Mouse (Mus musculus): ENCODE results near the gene Chga. TPM values are rescaled to one million over a fixed set of nuclear protein-coding genes. Genes with fewer than 3 reads are reported as not detected.

Gene Chga
- polyA plus RNA-seq, 1 experiment from 2014 or later, result 0.54 TPM

DNA sequence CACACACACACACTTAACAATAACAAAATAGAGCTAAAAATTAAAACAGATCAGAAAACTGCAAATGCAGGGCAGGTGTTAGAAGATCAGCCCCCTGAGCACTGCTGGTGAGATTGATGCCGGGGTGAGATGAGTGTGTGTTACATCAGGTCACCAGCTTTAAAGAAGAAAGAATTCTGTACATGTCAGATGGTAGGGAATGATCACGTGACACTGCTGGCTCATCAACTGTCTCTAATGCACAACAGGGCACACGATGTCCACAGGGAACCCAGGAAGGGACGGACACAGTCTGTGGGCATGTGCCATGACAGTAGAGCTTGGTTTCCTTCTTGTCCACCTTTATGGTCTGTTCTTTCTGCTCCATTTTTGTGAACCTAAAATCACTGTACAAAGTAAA, 38.6 kb upstream of the Chga start:
- no peak overlapping the region for H3K27ac ChIP-seq (ENCODE audit: low read length)
- TF ChIP-seq CTCF (IDR thresholded peaks at IDR 0.05) (no peak), EP300 (IDR thresholded peaks at IDR 0.05) (no peak)
- no peaks in the 10 kb centered on the region for H3K27me3 ChIP-seq (replicated peaks; ENCODE audit: insufficient read depth, low read length)
- WGBS, result 73% methylated on average over 4 of the region's 4 CpGs
- ATAC-seq (no peak), DNase-seq (ENCODE audit: low spot score) (no peak)
- no peaks in the 10 kb centered on the region for H3K9me3 ChIP-seq (ENCODE audit: low read length)
- H3K4me3 ChIP-seq (ENCODE audit: low read depth, low read length), result no peak overlapping the region
- no peaks in the 10 kb centered on the region for H3K36me3 ChIP-seq (ENCODE audit: insufficient read depth, low read length)
- H3K4me1 ChIP-seq (ENCODE audit: insufficient read depth, low read depth, low read length), result peaks cover under 1% of the 10 kb centered on the region; the same call in 1 of the 2 replicates
- no peak overlapping the region for H3K4me2 ChIP-seq (replicated peaks; ENCODE audit: low read depth, low read length)
- no peak overlapping the region for H3K9ac ChIP-seq (replicated peaks; ENCODE audit: low read depth)

DNA sequence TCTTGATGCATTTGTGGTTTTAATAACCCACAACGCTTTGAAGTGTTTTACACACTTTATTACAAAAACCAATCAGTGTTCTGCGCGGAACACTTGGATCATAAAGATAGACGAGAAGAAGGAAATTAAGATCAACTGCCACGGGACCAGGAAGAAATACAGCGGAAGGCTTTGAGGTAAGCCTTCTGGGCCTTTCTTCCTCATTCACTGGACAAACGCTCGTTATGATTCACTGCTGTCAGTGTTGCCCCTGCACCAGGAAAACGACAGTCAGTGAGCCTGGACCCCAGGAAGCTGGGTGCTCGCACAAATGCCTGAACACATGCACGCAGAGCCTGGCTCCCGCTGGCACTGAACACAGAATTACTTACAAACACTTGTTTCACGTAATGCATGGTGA, 37.1 kb upstream of the Chga start:
- TF ChIP-seq EP300 (IDR thresholded peaks at IDR 0.05) (no peak), CTCF (IDR thresholded peaks at IDR 0.05) (no peak)
- 77% methylated on average over 13 of the region's 13 CpGs for WGBS
- no peaks in the 10 kb centered on the region for H3K36me3 ChIP-seq (ENCODE audit: insufficient read depth, low read length)
- H3K4me2 ChIP-seq (replicated peaks; ENCODE audit: low read depth, low read length), result no peak overlapping the region
- ATAC-seq (no peak), DNase-seq (ENCODE audit: low spot score) (no peak)
- H3K9ac ChIP-seq (replicated peaks; ENCODE audit: low read depth), result no peak overlapping the region
- no peaks in the 10 kb centered on the region for H3K27me3 ChIP-seq (replicated peaks; ENCODE audit: insufficient read depth, low read length)
- no peak overlapping the region for H3K4me3 ChIP-seq (ENCODE audit: low read depth, low read length)
- peaks cover 9% of the 10 kb centered on the region; the same call in 1 of the 2 replicates for H3K4me1 ChIP-seq (ENCODE audit: insufficient read depth, low read depth, low read length)
- no peaks in the 10 kb centered on the region for H3K9me3 ChIP-seq (ENCODE audit: low read length)
- H3K27ac ChIP-seq (ENCODE audit: low read length), result no peak overlapping the region

DNA sequence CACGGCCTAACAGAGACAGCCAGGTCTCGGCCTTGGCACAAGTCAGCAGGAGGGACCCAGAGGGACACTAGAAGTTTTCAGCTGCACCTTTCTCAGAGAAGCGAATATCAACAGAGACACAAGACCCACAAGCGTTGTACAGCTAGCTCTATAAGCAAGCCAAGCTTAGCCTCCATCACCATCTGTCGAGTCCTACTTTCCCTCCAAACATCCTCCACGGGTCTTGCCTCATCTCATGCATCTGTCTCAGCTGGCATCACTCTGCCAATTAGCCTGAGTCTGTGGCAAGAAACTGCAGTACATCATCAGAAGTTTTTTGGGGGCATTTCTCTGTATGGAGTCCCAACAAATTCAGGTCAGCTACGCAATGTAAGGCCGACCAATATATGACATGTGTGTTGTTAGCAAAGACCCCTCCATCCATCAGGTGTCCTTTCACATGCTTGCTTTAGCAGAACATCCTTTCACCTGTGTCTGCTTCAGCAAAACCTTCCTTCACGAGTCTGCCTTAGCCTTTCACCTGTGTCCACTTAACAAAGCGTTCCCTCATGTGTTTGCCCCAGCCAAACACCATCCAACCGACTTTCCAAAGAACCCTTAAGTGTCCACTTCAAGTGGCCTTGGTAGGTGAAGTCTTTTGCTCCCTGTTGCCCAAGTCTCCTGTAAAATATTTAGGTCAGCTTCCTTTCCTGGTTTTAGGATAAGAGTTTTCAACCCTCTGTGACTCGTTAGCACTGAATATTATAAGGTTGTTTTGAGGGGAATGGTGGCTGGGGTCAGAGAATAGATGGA, 34.6 kb upstream of the Chga start:
- Histone ChIP-seq H3K27me3 (replicated peaks; ENCODE audit: insufficient read depth, low read length) (no peaks in the 10 kb centered on the region), H3K27ac (ENCODE audit: low read length) (no peak overlapping the region), H3K36me3 (ENCODE audit: insufficient read depth, low read length) (no peaks in the 10 kb centered on the region), H3K4me3 (ENCODE audit: low read depth, low read length) (no peak overlapping the region), H3K4me2 (replicated peaks; ENCODE audit: low read depth, low read length) (no peak overlapping the region), H3K9ac (replicated peaks; ENCODE audit: low read depth) (no peak overlapping the region), H3K4me1 (ENCODE audit: insufficient read depth, low read depth, low read length) (peaks cover 9% of the 10 kb centered on the region; the same call in 1 of the 2 replicates), H3K9me3 (ENCODE audit: low read length) (no peaks in the 10 kb centered on the region)
- ATAC-seq, result peak; percentile 67
- TF ChIP-seq EP300 (IDR thresholded peaks at IDR 0.05) (no peak), CTCF (IDR thresholded peaks at IDR 0.05) (no peak)
- WGBS, result 74% methylated on average over 12 of the region's 12 CpGs
- DNase-seq (ENCODE audit: low spot score), result peak; percentile 73

DNA sequence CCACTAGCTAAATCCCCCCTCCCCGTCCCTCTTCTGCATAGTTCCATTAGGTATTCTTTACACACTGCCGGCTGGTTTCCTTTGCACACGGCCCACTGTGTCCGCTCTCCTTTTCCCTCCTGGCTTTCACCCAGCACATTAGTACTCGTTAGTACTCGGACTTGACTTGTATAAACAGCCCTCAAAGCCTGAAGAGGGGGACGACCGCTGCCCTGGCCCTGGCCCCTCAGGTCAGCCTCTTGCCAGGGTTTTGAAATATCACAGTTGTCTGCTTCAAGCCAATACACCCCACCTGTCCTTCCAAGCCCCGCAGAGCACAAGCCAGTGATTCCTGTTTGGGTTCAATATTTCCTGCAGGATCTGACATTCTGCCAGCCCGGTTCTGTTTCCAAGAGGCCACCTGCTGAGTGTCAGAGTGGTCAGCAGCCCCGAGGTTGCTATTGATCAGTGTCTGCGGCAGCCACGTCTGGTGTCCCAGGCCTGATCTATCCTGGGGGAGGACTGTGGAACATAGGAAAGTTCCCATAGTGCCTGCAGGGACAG, 32.9 kb upstream of the Chga start:
- no peaks in the 10 kb centered on the region for H3K9me3 ChIP-seq (ENCODE audit: low read length)
- 0 out of 2 replicates have a peak overlapping the region, but pooled peaks have one; percentile 4 for H3K27ac ChIP-seq (ENCODE audit: low read length)
- no peak overlapping the region for H3K9ac ChIP-seq (replicated peaks; ENCODE audit: low read depth)
- no peaks in the 10 kb centered on the region for H3K27me3 ChIP-seq (replicated peaks; ENCODE audit: insufficient read depth, low read length)
- DNase-seq (ENCODE audit: low spot score), result peak; percentile 83
- no peak overlapping the region; the same call in 1 of the 2 replicates for H3K4me2 ChIP-seq (replicated peaks; ENCODE audit: low read depth, low read length)
- peak; percentile 88 for ATAC-seq
- TF ChIP-seq CTCF (IDR thresholded peaks at IDR 0.05), result no peak
- TF ChIP-seq EP300 (IDR thresholded peaks at IDR 0.05), result no peak
- H3K36me3 ChIP-seq (ENCODE audit: insufficient read depth, low read length), result no peaks in the 10 kb centered on the region
- peaks cover 9% of the 10 kb centered on the region; the same call in 1 of the 2 replicates for H3K4me1 ChIP-seq (ENCODE audit: insufficient read depth, low read depth, low read length)
- no peak overlapping the region for H3K4me3 ChIP-seq (ENCODE audit: low read depth, low read length)
- 12% methylated on average over 13 of the region's 13 CpGs for WGBS

DNA sequence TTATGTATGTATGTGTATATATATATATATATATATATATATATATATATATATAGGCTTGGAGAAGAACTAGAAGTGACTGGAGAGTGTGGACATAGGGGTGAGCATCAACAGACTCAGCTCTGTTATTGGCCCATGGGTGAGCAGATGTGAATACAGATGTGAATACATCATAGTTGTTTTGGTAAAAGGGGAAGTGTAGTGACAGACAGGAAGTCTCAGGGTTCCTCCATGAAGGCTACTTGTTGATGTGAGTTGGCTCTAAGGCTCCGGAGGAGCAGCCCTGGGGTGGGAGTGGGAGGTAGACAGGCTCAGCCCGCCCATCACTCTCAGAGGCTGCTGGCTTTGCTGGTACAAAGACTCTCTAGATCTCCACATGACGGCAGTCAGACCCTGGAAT, 30.6 kb upstream of the Chga start:
- ATAC-seq, result no peak
- TF ChIP-seq CTCF (IDR thresholded peaks at IDR 0.05) (no peak), EP300 (IDR thresholded peaks at IDR 0.05) (no peak)
- no peak overlapping the region for H3K4me2 ChIP-seq (replicated peaks; ENCODE audit: low read depth, low read length)
- no peak overlapping the region for H3K9ac ChIP-seq (replicated peaks; ENCODE audit: low read depth)
- H3K27ac ChIP-seq (ENCODE audit: low read length), result no peak overlapping the region
- 46% methylated on average over 3 of the region's 3 CpGs for WGBS
- H3K9me3 ChIP-seq (ENCODE audit: low read length), result no peaks in the 10 kb centered on the region
- no peaks in the 10 kb centered on the region for H3K27me3 ChIP-seq (replicated peaks; ENCODE audit: insufficient read depth, low read length)
- DNase-seq (ENCODE audit: low spot score), result no peak
- H3K36me3 ChIP-seq (ENCODE audit: insufficient read depth, low read length), result no peaks in the 10 kb centered on the region
- peaks cover 9% of the 10 kb centered on the region; the same call in 1 of the 2 replicates for H3K4me1 ChIP-seq (ENCODE audit: insufficient read depth, low read depth, low read length)
- H3K4me3 ChIP-seq (ENCODE audit: low read depth, low read length), result no peak overlapping the region

DNA sequence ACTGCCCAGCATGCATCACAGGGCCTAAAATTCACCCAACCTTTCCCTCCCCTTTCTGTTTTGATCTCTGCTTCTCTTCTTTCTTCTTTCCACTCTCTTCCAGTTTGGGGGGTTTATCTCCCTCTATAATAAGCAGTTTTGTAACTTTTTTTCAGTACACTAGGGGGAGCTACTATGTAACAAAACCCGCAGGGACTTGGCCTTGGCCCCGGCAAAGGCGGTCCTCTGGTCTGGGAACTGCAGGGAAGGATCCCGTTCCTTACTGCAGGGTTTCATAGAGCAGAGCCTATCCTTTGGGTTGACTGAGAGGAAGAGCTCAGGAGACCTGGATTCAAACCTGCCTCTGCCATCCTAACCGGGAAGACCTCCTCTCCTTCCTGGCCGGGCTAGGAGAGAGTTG, 30.0 kb upstream of the Chga start:
- ATAC-seq, result 0 out of 2 replicates have a peak, but pooled peaks have one; percentile 16
- WGBS, result 13% methylated on average over 6 of the region's 6 CpGs

More for the DNA sequence above, 30.0 kb upstream of the Chga start:
- H3K36me3 ChIP-seq (ENCODE audit: insufficient read depth, low read length), result no peaks in the 10 kb centered on the region
- TF ChIP-seq EP300 (IDR thresholded peaks at IDR 0.05) (no peak), CTCF (IDR thresholded peaks at IDR 0.05) (peak; percentile 58)
- no peak overlapping the region for H3K4me3 ChIP-seq (ENCODE audit: low read depth, low read length)
- peaks cover 9% of the 10 kb centered on the region; the same call in 1 of the 2 replicates for H3K4me1 ChIP-seq (ENCODE audit: insufficient read depth, low read depth, low read length)
- no peaks in the 10 kb centered on the region for H3K27me3 ChIP-seq (replicated peaks; ENCODE audit: insufficient read depth, low read length)
- H3K9ac ChIP-seq (replicated peaks; ENCODE audit: low read depth), result no peak overlapping the region
- H3K4me2 ChIP-seq (replicated peaks; ENCODE audit: low read depth, low read length), result no peak overlapping the region
- DNase-seq (ENCODE audit: low spot score), result peak; percentile 76
- H3K9me3 ChIP-seq (ENCODE audit: low read length), result no peaks in the 10 kb centered on the region
- H3K27ac ChIP-seq (ENCODE audit: low read length), result no peak overlapping the region

All from lung, postnatal 0 days (tissue).